Mouse (Mus musculus): ENCODE measurements around the gene Gpr89. TPM values are rescaled to one million over a fixed set of nuclear protein-coding genes. Genes with fewer than 3 reads are reported as not detected.
A peak's percentile ranks its signal among the peaks of the same experiment; 100 is the strongest.

Gene Gpr89
- polyA plus RNA-seq (2012; rRNA removed), result 20.4 and 22.4 TPM in 2 replicates

DNA sequence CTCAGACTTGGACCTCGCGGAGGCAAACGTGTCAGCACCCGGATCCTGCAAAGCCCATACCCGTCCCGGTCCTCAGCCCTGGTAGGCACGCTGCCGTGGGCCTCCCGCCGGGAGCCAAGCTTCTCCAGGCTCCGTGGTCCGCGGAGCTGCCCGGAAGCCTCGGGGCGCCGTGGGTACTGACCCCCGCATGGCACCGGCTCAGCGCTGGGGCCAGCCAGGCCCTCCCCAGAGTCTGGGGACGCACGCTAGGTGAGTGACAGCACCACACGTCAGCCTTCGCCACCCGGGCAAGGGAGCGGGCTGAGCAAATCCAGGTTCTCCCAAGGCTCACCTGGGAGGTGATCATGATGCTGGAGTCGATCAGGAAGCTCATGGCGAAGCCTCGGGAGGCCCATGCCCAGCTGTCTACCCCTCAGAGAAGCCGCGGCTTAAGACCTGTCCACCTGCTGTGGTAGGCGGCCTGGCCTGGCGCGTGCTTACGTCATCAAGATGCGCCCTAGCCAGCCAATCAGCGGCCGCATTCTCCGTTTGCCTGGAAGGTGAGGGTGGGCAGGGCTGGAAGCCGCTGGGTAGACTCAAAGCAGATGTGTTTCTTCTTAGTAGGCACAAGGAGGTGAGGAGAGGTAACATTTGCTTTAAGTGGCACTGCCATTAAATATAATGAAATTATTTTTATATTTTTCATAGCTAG lies at the start of gene Gpr89:
Gpr89 (minus strand) TSS at position 496 of the 691 bp plus-strand sequence.
- Histone ChIP-seq H3K4me3 (ENCODE audit: insufficient read depth, low read length) (peak within 1 kb of the TSS; percentile 91), H3K4me1 (ENCODE audit: control insufficient read depth, insufficient read depth, low read length) (no peaks in the 10 kb centered on the region; the same call in 1 of the 2 replicates), H3K27ac (ENCODE audit: insufficient read depth, low read length) (peak within 1 kb of the TSS; percentile 49; the same call in 1 of the 2 replicates)
- TF ChIP-seq CTCF (IDR thresholded peaks at IDR 0.05; ENCODE audit: extremely low read depth, insufficient read depth, low read length), result no peak
- TF ChIP-seq POLR2A (IDR thresholded peaks at IDR 0.05; ENCODE audit: extremely low read depth, insufficient read depth, low read length), result peak; percentile 92

DNA sequence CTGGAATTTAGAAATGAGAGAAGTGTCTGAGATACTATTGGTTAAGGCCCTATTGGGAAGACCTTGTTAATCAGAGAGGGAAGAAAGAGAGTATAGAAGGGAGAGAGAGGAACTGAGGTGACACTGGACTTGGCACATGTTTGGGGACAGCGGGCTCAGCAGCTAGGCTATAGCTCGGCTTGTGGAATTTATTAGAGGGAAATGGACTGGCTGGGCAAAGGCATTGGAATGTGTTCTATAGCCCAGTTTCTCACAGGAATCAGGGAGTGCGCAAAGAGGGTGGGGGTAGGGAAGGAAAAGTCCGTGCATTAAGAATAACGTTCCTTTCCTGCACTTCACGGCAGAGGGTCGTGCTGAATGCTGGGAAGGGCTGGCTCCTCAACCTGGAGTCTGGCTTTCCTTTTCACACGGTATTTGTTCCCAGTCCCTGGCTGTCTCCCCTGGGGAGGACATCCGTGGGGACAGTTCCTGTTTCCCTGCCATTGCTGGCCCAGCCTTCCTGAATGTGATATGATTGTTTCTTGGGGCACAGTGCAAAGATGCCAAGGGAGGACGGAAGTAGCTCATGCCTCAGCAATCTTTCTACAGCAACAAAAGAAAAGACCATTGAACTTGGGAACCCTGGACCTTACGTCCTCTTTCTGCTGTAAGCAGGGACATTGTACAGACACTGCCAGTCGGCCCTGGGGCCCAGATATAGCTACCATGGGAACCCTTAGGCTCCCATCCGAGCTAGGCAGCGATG lies 48.5 kb upstream of the Gpr89 start:
- Histone ChIP-seq H3K27ac (ENCODE audit: insufficient read depth, low read length) (no peak overlapping the region), H3K4me1 (ENCODE audit: control insufficient read depth, insufficient read depth, low read length) (no peaks in the 10 kb centered on the region), H3K4me3 (ENCODE audit: insufficient read depth, low read length) (no peak overlapping the region)
- TF ChIP-seq CTCF (IDR thresholded peaks at IDR 0.05; ENCODE audit: extremely low read depth, insufficient read depth, low read length) (no peak), POLR2A (IDR thresholded peaks at IDR 0.05; ENCODE audit: extremely low read depth, insufficient read depth, low read length) (no peak)

DNA sequence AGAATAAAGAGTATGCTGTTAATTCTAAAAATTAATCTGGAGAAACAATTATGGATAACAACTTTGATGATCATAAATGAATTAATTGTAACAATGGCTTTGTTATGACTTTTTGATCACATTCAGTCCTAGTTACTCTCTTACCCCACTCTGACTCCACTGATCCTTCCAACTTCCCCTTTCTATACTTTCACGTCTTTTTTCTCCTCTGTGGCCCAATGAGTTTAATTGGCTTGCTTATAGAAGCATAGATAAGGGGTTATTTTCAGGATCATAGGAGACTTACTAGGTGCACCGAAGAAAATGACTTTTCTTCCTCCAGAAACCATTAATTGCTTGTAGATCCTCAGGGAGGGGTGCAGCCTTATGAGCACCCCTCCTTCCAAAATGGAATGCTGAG lies 37.6 kb upstream of the Gpr89 start:
- Histone ChIP-seq H3K4me1 (ENCODE audit: control insufficient read depth, insufficient read depth, low read length) (no peaks in the 10 kb centered on the region), H3K4me3 (ENCODE audit: insufficient read depth, low read length) (no peak overlapping the region), H3K27ac (ENCODE audit: insufficient read depth, low read length) (no peak overlapping the region)
- TF ChIP-seq CTCF (IDR thresholded peaks at IDR 0.05; ENCODE audit: extremely low read depth, insufficient read depth, low read length) (no peak), POLR2A (IDR thresholded peaks at IDR 0.05; ENCODE audit: extremely low read depth, insufficient read depth, low read length) (no peak)

DNA sequence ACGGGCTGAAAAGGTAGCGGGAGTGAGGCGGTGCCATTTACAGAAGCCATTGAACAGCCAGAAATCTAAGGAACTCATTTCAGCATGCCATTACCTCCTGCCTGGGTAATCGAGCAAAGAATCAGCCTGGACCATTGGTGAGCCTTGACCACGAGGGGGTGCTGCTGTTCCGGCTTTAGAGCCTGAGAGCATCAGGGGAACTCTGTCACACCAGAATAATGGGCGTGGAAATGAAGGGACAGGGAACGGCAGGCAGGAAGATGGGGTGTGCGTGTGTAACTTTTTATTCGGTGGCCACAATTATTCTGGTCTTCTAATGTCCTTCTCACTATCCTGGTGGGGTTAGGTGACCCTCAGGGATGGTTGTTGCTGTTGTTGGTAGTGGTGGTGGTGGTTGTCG lies 33.6 kb upstream of the Gpr89 start:
- TF ChIP-seq CTCF (IDR thresholded peaks at IDR 0.05; ENCODE audit: extremely low read depth, insufficient read depth, low read length) (peak; percentile 98), POLR2A (IDR thresholded peaks at IDR 0.05; ENCODE audit: extremely low read depth, insufficient read depth, low read length) (no peak)
- Histone ChIP-seq H3K27ac (ENCODE audit: insufficient read depth, low read length) (no peak overlapping the region), H3K4me3 (ENCODE audit: insufficient read depth, low read length) (no peak overlapping the region), H3K4me1 (ENCODE audit: control insufficient read depth, insufficient read depth, low read length) (no peaks in the 10 kb centered on the region)

DNA sequence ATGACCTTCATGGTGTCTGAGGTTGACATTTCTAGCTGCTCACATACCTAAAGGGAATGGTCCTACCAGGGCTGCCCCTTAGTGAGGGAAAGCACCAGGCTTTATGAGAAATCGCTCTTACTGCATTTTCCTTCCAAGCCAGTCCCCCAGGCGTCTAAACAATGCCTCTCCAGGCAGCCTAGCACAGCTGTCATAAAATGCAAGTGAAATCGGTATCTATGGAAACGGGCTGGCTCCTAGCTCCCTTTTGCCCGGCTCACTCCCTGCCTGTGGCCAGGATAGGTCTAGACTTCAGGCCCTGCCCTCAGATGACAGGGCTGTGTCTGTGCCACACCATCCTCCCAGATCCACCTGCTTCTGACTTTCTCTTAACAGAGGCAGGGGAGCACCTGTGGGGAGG lies 32.5 kb upstream of the Gpr89 start:
- Histone ChIP-seq H3K4me3 (ENCODE audit: insufficient read depth, low read length) (no peak overlapping the region), H3K4me1 (ENCODE audit: control insufficient read depth, insufficient read depth, low read length) (no peaks in the 10 kb centered on the region), H3K27ac (ENCODE audit: insufficient read depth, low read length) (no peak overlapping the region)
- TF ChIP-seq CTCF (IDR thresholded peaks at IDR 0.05; ENCODE audit: extremely low read depth, insufficient read depth, low read length), result no peak
- no peak for TF ChIP-seq POLR2A (IDR thresholded peaks at IDR 0.05; ENCODE audit: extremely low read depth, insufficient read depth, low read length)

DNA sequence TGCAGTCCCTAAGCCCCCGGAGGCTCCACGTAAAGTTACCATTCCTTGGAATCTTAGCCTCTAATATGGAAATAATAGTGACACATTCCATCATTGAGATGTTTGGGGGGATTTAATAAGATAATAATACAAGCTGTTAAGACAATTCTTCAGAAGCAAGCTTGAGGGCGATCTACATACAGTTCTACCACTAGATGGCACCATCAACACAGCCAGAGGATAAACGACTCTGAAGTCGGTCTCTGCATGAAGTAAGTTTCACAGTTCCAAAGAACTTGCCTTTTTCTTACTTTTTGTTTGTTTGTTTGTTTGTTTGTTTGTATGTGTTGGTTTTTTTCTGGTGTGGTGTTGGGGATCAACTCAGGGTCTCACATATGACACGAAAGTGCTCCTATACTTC lies 31.1 kb upstream of the Gpr89 start:
- TF ChIP-seq CTCF (IDR thresholded peaks at IDR 0.05; ENCODE audit: extremely low read depth, insufficient read depth, low read length) (peak; percentile 79), POLR2A (IDR thresholded peaks at IDR 0.05; ENCODE audit: extremely low read depth, insufficient read depth, low read length) (no peak)
- Histone ChIP-seq H3K4me3 (ENCODE audit: insufficient read depth, low read length) (no peak overlapping the region), H3K27ac (ENCODE audit: insufficient read depth, low read length) (no peak overlapping the region), H3K4me1 (ENCODE audit: control insufficient read depth, insufficient read depth, low read length) (no peaks in the 10 kb centered on the region)

DNA sequence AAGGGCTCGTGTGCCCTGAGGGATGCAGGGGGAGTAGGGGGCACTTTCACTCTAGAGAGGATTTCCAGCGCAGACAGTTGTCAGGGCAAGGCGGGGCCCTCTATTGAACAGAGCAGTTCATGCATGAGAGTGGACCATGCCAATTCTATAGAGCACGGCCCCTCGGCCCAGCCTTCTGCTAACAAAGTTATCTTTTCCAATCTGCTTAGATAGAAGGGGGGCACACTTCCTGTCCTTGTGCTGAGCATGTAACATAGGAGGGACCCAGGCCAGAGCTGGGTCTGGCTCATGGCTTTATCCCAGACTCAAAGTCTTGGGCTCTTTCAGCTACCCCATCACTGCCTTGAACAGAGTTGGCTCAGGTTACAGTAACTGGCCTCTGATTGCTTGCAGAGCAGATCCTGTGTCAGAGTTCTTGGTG lies 26.1 kb upstream of the Gpr89 start:
- no peak for TF ChIP-seq CTCF (IDR thresholded peaks at IDR 0.05; ENCODE audit: extremely low read depth, insufficient read depth, low read length)
- no peak for TF ChIP-seq POLR2A (IDR thresholded peaks at IDR 0.05; ENCODE audit: extremely low read depth, insufficient read depth, low read length)
- H3K4me1 ChIP-seq (ENCODE audit: control insufficient read depth, insufficient read depth, low read length), result no peaks in the 10 kb centered on the region
- no peak overlapping the region for H3K27ac ChIP-seq (ENCODE audit: insufficient read depth, low read length)
- no peak overlapping the region for H3K4me3 ChIP-seq (ENCODE audit: insufficient read depth, low read length)

DNA sequence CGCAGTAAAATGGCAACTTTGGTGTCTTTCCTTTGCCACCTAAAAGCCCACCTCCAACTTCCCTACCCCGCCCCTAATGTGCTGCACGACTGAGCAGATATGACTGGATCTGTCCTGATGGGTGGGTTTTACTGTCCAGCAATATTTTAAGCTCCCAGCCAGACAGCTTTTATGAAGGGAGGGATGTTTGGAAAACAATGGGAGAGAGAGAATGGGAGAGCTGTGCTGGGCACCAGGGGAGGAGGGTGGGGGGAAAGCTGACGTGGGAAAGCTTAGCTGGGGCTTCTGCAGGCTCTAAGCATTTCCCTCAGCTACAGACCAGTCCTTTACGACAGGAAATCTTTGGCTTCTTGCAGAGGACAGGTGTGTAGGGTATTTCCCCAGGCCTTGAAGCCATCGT lies 20.8 kb upstream of the Gpr89 start, which contains the start of gene Gja8:
Gja8 (minus strand) TSS at position 101 of the 400 bp plus-strand sequence.
- H3K27ac ChIP-seq (ENCODE audit: insufficient read depth, low read length), result no peak within 1 kb of the TSS
- H3K4me1 ChIP-seq (ENCODE audit: control insufficient read depth, insufficient read depth, low read length), result no peaks in the 10 kb centered on the region
- TF ChIP-seq POLR2A (IDR thresholded peaks at IDR 0.05; ENCODE audit: extremely low read depth, insufficient read depth, low read length) (no peak), CTCF (IDR thresholded peaks at IDR 0.05; ENCODE audit: extremely low read depth, insufficient read depth, low read length) (no peak)
- H3K4me3 ChIP-seq (ENCODE audit: insufficient read depth, low read length), result no peak within 1 kb of the TSS

DNA sequence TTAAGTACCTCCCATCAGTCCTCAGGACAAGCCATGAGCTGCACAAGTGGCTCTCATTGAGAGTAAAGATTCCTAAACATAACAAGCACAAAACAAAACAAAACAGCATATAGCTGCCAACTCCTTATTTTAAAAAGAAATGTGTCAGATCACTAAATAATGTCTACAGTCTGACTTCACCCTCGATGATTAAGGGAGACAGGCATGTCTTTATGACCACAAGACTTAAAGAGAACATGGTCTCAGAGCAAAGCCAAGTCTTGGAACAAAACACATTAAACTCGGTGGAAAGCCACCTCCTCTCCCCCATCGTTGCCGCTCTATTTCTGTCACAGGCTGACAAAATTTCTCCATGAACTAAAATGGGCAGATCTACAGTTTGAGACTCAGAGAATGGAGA lies 19.5 kb upstream of the Gpr89 start:
- Histone ChIP-seq H3K4me3 (ENCODE audit: insufficient read depth, low read length) (no peak overlapping the region), H3K4me1 (ENCODE audit: control insufficient read depth, insufficient read depth, low read length) (no peaks in the 10 kb centered on the region), H3K27ac (ENCODE audit: insufficient read depth, low read length) (no peak overlapping the region)
- TF ChIP-seq CTCF (IDR thresholded peaks at IDR 0.05; ENCODE audit: extremely low read depth, insufficient read depth, low read length), result no peak
- no peak for TF ChIP-seq POLR2A (IDR thresholded peaks at IDR 0.05; ENCODE audit: extremely low read depth, insufficient read depth, low read length)

DNA sequence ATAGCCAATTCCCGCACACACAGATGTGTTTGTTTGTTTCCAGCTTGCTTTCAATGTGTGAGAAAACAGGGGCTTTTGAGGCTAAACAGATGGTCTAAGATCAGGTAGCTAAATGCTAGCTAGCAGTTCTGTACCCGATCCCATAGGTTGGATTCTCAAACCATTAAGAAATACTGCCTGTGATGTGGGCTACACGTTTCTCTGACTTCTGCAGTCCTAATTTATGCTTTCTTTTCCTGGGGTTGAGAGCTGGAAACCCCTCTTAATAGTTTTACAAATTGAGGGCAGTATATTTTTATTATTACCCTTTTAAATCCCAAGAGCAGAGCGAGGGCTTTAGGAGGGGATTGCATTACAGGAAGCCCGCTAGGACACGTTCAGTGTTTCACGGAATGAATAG lies 15.8 kb upstream of the Gpr89 start:
- H3K4me3 ChIP-seq (ENCODE audit: insufficient read depth, low read length), result no peak overlapping the region
- TF ChIP-seq CTCF (IDR thresholded peaks at IDR 0.05; ENCODE audit: extremely low read depth, insufficient read depth, low read length) (no peak), POLR2A (IDR thresholded peaks at IDR 0.05; ENCODE audit: extremely low read depth, insufficient read depth, low read length) (no peak)
- H3K4me1 ChIP-seq (ENCODE audit: control insufficient read depth, insufficient read depth, low read length), result no peaks in the 10 kb centered on the region
- no peak overlapping the region for H3K27ac ChIP-seq (ENCODE audit: insufficient read depth, low read length)
